Mouse (Mus musculus) cerebellum, adult (tissue): Measurements from ENCODE around the gene Il17rb.

Source experiments
- ATAC-seq: cut with Nextera tagmentation; 2 replicates; pipeline ENCODE4 v1.9.2; 2017; ENCODE audit warnings: mild to moderate bottlenecking, moderate library complexity, mixed read lengths; ENCODE audit not compliant: insufficient number of reproducible peaks, low FRiP score, low TSS enrichment

The Il17rb gene

GRCm38 (mm10) chr14:29971993-29972392, 36.7 kb downstream of the Il17rb start:
- ATAC-seq = no peak

DNA sequence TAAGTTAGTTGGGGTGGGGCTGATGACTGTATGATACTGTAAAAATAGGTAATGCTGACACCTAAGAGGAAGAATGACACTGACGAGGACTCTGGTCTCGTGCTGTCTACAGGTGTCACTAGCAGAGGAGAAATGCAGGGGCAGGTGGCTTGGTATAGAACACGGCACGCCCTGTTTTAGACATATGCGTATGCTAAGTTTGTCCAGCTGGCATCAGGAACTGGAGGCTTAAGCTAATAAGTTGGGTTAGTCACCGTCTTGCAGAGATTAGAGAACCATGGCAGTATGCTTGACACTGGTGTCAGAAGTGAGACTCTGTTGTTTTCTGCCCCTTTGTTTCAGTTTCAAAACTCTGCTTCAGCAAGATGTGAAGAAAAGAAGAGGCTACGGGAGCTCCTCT, 37.2 kb downstream of the Il17rb start:
- ATAC-seq = no peak

DNA sequence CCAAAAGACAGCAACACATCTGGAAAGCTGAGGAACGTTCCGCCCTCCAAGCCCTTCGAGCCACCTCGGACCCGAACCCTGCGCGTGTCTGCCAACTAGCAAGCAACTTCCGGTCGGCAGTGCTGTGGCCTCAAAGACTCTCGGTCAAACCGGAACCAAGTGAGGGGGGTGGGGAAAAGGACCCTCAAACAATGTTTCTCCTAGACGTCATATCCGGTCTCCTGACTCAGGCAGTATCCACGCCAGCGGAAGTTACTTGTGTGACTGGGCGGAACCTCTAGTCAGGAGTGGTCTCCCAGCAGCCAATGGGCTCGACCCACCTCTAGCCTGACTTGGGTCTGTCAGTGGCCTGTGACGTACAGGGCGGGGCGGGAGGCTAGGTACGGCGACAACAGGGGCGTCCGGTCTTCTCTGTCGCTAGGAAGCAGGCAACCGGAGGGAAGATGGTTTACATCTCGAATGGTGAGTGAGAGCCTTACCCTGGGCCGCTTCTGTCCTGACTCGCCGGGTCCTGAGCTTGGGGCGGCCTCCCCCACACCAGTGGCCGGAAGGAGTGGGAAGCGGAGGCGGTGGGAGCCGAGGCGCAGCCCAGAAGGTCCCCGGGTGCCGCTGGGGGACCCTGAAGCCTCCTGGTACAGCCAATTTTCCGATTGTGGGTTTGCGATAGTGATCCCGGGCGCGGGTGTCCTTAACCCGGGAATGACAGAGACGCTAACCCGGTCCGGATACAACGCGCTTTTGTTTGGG, 40.4 kb downstream of the Il17rb start, which contains the start of gene Selenok:
Gene Selenok (plus strand): TSS at position 234 of the 747 bp plus-strand sequence.
- ATAC-seq = peak; percentile 99

DNA sequence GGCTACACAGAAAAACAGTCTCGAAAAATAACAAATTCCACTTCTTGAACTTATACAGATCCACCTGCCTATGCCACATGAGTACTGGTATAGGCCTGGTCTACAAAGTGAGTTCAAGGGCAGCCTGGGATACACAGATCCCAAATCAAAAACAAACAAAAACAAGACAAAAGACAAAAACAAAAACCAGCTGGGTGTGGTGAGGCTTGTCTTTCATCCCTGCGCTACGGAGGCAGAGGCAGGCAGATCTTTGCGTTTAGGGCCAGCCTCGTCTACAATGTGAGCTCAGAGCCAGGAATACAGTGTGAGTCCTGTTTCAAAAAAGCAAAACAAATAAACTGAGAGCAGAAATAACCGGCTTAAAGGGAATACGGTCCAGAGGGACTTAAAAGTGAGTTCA, 41.1 kb downstream of the Il17rb start:
- ATAC-seq = no peak

DNA sequence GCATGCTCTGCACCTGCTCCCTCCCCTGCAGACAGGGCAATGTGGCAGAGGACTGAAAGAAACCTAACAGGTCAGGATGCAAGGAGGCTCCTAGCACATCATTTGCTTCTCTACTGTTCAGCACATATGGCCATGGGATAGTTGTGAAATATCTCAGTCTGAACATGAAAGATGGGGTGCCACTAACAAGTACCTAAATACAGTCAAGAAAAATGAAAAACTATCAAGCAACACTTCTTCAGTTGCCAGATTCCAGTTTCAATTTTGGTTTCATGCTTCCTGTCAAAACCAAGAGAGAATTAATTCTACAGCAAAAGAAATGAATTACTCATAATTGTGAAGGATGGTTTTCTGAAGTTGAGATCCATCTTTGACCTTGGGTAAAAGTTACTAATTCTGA, 51.3 kb downstream of the Il17rb start:
- ATAC-seq = no peak

GRCm38 (mm10) chr14:29950805-29951204, 57.9 kb downstream of the Il17rb start:
- ATAC-seq = no peak

- no peak for ATAC-seq
These were observed 61.9 kb downstream of the Il17rb start for GRCm38 (mm10) chr14:29946761-29947309.
